Mouse (Mus musculus) embryonic facial prominence, embryonic 15.5 days (tissue): Measurements from ENCODE around the gene Qser1. TPM values are rescaled to one million over a fixed set of nuclear protein-coding genes. Genes with fewer than 3 reads are reported as not detected.

Experiments
- ATAC-seq: fragments of 200-750 bp; cut with Nextera tagmentation; 2 replicates; pipeline ENCODE4 v1.8.0; 2017; ENCODE audit warnings: low read depth, moderate TSS enrichment; ENCODE audit not compliant: insufficient number of reproducible peaks, low FRiP score, low TSS enrichment
- H3K27ac ChIP-seq: fragments of 300-500 bp; sonication (generic); replicated peaks from 2 replicates; pipeline ENCODE4 v1.5.1; 2015; ENCODE audit warnings: mild to moderate bottlenecking, inconsistent platforms
- H3K27me3 ChIP-seq: fragments of 300-500 bp; sonication (generic); 2 replicates; pipeline ENCODE4 v1.6.1; 2015; ENCODE audit warnings: inconsistent platforms
- H3K36me3 ChIP-seq: fragments of 300-500 bp; sonication (generic); 2 replicates; pipeline ENCODE4 v1.6.1; 2015; ENCODE audit warnings: mild to moderate bottlenecking, inconsistent platforms
- H3K4me1 ChIP-seq: fragments of 300-500 bp; sonication (generic); 2 replicates; pipeline ENCODE4 v1.6.1; 2015; ENCODE audit warnings: inconsistent platforms
- H3K4me2 ChIP-seq: fragments of 300-500 bp; sonication (generic); replicated peaks from 2 replicates; pipeline ENCODE4 v1.6.1; 2015; ENCODE audit warnings: mild to moderate bottlenecking, inconsistent platforms
- H3K4me3 ChIP-seq: fragments of 300-500 bp; sonication (generic); replicated peaks from 2 replicates; pipeline ENCODE4 v1.5.1; 2015; ENCODE audit warnings: mild to moderate bottlenecking, inconsistent platforms
- H3K9ac ChIP-seq: fragments of 300-500 bp; sonication (generic); 2 replicates; pipeline ENCODE4 v1.6.1; 2015; ENCODE audit warnings: inconsistent platforms
- H3K9me3 ChIP-seq: fragments of 300-500 bp; sonication (generic); replicated peaks from 2 replicates; pipeline ENCODE4 v1.6.1; 2016; ENCODE audit warnings: inconsistent platforms
- WGBS: fragments of 180-500 bp; shearing (Covaris S2); methylation state at CpG from one replicate; pipeline ENCODE4 v1.1.7; 2015; 5-methylcytosine and 5-hydroxymethylcytosine counted together
- polyA plus RNA-seq: library from polyadenylated mRNA; unstranded; fragments of >200 nt; fragmentation: Nextera tagmentation; extraction: Ambion mirVana; gene quantifications from 2 replicates; pipeline ENCODE4 v1.2.1, GENCODE M21; 2015

Gene Qser1
- polyA plus RNA-seq, 1 experiment from 2014 or later, result 10.7 TPM

DNA sequence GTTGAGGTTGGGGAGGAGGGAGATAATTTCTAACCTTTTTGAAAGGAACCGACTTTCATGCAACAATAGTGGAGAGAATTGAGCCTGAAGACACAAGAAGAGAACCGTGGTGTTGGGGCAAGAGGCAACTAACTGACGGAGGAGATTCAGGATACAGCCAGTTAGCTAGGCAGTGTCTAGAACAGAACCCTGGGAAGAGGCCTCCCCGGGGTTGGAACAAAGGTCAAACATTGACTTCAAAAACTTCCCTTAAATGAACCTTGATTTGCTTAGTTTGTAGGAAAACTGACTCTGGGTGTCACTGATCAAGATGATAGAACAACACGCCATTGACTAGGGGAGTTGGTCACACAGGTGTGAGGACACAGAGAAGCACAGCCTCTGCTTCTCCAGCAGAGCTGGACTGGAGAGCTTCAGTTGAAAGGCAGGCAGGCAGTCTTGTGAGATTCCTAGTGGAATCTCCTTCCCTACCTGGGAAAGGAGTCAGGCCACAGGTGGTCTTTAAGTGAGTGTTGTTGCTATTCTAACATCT lies 67.8 kb downstream of the Qser1 start:
- no peaks in the 10 kb centered on the region for H3K9me3 ChIP-seq
- H3K36me3 ChIP-seq, result no peaks in the 10 kb centered on the region; the same call in 1 of the 2 replicates
- H3K9ac ChIP-seq, result no peak overlapping the region
- no peak overlapping the region for H3K27ac ChIP-seq
- H3K4me1 ChIP-seq, result no peaks in the 10 kb centered on the region
- H3K27me3 ChIP-seq, result no peaks in the 10 kb centered on the region
- 75% methylated on average over 5 of the region's 5 CpGs for WGBS
- H3K4me3 ChIP-seq, result no peak overlapping the region
- no peak for ATAC-seq
- H3K4me2 ChIP-seq, result no peak overlapping the region

DNA sequence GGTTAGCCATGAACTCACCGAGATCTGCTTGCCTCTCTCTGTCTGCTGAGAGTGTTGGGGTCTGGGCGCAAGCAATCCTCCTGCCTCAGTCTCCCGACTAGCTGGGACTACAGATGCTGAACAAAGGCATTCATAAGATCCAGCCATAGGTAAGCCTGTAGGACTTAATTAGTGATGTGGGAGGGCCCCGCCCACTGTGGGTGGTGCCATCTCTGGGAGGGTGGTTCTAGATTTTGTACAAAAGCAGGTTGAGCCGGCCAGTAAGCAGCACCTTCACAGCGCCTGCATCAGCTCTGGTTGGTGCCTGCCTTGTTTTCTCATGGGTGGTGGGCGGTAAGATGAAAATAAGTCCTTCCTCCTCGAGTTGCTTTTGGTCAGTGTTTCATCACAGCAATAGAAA lies 70.3 kb downstream of the Qser1 start:
- Histone ChIP-seq H3K4me3 (no peak overlapping the region), H3K9me3 (no peaks in the 10 kb centered on the region), H3K9ac (no peak overlapping the region), H3K4me1 (peaks cover 10% of the 10 kb centered on the region), H3K27ac (no peak overlapping the region), H3K4me2 (no peak overlapping the region), H3K27me3 (no peaks in the 10 kb centered on the region), H3K36me3 (no peaks in the 10 kb centered on the region)
- 60% methylated on average over 8 of the region's 8 CpGs for WGBS
- ATAC-seq, result no peak

DNA sequence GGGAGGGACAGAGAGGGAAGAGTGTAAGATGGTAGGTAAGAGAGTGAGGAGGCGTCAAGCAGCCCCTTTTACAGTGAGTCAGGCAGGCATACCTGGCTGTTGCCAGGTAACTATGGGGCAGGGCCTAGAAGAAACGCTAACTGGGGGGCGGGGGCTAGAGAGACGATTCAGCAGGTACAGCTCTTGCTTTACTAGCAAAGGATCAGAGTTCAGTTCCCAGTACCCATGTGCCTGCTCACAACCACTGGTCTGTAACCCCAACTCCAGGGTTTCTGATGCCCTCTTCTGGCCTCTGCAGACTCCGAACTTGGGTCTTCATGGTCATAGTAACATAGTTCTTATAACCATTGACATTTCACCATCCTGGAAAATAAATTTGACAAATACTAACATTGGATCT lies 72.6 kb downstream of the Qser1 start:
- Histone ChIP-seq H3K4me1 (peaks cover 13% of the 10 kb centered on the region), H3K9me3 (no peaks in the 10 kb centered on the region), H3K27me3 (no peaks in the 10 kb centered on the region), H3K4me2 (no peak overlapping the region), H3K36me3 (no peaks in the 10 kb centered on the region), H3K27ac (no peak overlapping the region), H3K9ac (no peak overlapping the region), H3K4me3 (no peak overlapping the region)
- 43% methylated on average over 5 of the region's 5 CpGs for WGBS
- ATAC-seq, result no peak

DNA sequence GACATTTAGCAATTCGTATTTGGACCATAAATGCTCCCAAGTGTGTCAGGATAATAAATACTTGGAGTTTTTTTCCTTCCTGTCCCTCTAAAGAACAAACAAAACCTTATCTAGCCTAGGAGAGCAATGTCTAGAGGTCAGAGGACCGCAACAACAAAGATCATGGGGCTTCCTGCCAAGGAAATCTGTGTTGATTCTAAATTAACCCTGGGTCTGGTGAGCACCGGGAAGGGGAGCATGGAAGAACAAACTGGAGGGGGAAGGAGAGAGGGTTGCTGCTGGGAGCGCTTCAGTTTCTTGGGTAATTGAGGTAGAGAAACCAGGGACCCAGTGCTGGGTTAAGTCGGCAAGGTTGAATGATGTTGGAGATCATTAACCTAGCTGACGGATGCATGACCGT lies 73.4 kb downstream of the Qser1 start:
- H3K27me3 ChIP-seq, result no peaks in the 10 kb centered on the region
- H3K4me1 ChIP-seq, result peaks cover 13% of the 10 kb centered on the region
- H3K9ac ChIP-seq, result no peak overlapping the region
- peak overlapping the region; percentile 76 for H3K4me3 ChIP-seq
- H3K27ac ChIP-seq, result no peak overlapping the region
- H3K4me2 ChIP-seq, result peak overlapping the region; percentile 92
- H3K9me3 ChIP-seq, result no peaks in the 10 kb centered on the region
- ATAC-seq, result no peak
- no peaks in the 10 kb centered on the region for H3K36me3 ChIP-seq
- 28% methylated on average over 7 of the region's 7 CpGs for WGBS

DNA sequence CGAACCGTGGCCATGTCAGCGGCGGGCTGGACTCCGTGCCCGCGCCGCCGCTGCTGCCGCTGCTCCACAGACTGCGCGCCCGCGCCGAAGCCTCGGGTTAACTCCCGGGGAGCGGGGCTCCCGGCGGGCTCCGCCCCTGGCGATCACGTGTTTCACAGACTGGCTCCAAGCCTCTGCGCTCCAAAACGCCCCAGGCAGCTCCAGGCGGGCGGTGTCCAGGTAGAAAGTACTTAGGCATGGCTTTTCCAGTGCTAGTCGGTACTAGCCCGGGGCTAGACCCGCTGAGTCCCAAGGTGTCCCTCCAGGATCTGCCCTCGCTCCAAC lies 73.9 kb downstream of the Qser1 start, which contains the start of gene Depdc7:
Gene Depdc7, minus strand, starts transcription at position 138 of the 324 bp plus-strand sequence.
- H3K9ac ChIP-seq, result peak within 1 kb of the TSS; percentile 53
- H3K4me1 ChIP-seq, result peaks cover 13% of the 10 kb centered on the region
- no peaks in the 10 kb centered on the region for H3K27me3 ChIP-seq
- no peak within 1 kb of the TSS for H3K27ac ChIP-seq
- H3K36me3 ChIP-seq, result no peaks in the 10 kb centered on the region
- peak within 1 kb of the TSS; percentile 76 for H3K4me3 ChIP-seq
- ATAC-seq, result peak; percentile 89
- H3K4me2 ChIP-seq, result peak within 1 kb of the TSS; percentile 92
- no peaks in the 10 kb centered on the region for H3K9me3 ChIP-seq
- WGBS, result under 1% methylated on average over 31 of the region's 31 CpGs

DNA sequence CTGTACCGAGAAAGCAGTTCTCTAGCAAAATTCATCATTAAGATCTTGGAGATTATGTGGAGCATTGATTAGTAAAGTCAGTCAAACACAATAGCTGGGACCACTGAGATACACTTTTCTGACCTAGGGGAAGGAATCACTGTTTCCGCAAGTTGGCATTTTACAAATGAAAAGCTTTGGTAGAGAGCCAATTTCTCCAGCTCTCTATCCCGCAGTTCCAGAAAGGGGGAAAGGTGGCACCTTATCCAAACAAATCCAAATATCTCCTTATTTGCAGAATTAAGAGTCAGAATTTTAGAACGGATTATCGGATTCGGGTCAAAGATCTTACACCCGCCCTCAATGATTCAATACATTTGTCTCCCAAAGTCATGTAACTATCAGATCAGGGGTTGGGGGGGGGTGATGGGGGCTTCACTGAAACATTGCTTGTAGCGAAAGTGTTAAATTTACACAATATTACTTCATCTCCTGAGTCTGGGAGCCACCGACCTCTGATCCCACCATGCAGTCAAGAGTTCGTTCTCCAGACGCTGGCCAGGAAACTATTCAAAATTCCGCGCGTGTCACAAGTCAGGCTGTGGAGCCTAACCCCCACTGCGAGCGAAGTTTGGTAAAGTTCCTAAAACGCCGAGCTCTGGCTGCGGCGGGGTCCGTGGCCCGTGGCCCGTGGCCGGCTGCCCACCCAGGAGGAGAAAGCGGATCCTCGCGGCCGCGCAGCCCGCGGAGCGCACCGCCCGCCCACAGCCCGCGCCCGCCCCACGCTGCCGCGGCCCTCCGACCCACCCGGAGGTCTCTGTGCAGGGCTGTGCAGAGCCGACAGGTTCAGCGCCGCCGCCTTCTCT lies 74.4 kb downstream of the Qser1 start:
- ATAC-seq, result no peak
- H3K4me3 ChIP-seq, result peak overlapping the region; percentile 76
- H3K36me3 ChIP-seq, result no peaks in the 10 kb centered on the region
- 5% methylated on average over 44 of the region's 46 CpGs for WGBS
- peaks cover 13% of the 10 kb centered on the region for H3K4me1 ChIP-seq
- peak overlapping the region; percentile 92 for H3K4me2 ChIP-seq
- H3K9ac ChIP-seq, result peak overlapping the region; percentile 53
- H3K27ac ChIP-seq, result no peak overlapping the region
- H3K9me3 ChIP-seq, result no peaks in the 10 kb centered on the region
- no peaks in the 10 kb centered on the region for H3K27me3 ChIP-seq

DNA sequence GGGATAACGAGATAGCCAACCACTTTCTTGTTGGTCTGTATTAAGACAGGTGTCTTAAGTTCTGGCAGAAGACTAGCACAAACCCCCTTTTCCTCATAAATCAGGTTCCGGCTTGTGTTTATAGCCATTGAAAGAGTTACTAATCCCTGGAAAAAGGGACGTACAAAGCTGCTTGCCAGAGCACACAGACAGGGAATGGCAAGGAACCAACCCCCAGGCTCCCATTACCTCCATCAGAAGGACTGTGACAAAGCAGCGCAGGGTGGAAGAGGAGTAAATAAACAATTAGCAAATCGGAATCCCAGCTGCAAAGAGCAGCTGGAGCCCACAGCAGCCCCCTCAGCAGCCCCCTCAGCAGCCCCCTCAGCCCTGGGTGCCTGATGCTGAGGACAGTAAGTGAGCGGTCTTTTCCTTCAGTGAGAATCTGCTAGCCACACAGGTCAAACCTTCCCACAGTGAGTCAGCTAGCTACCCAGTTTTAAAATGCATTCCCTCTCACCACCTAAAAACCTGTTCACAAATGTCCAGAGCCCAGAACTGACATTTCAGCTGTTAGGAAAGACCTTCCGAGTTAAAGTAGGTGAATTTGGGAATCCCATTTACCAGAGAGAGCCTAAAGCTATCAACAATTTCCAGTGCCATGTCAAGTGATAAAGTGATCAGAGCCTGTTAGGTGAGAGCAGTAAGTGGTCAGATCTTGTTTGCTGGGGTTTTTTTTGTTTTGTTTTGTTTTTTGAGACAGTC lies 75.4 kb downstream of the Qser1 start:
- 32% methylated on average over 7 of the region's 7 CpGs for WGBS
- no peaks in the 10 kb centered on the region for H3K9me3 ChIP-seq
- H3K4me2 ChIP-seq, result peak overlapping the region; percentile 15; the same call in 1 of the 2 replicates
- H3K36me3 ChIP-seq, result no peaks in the 10 kb centered on the region
- H3K27ac ChIP-seq, result no peak overlapping the region
- peaks cover 13% of the 10 kb centered on the region for H3K4me1 ChIP-seq
- H3K9ac ChIP-seq, result no peak overlapping the region
- H3K4me3 ChIP-seq, result no peak overlapping the region
- ATAC-seq, result no peak
- no peaks in the 10 kb centered on the region for H3K27me3 ChIP-seq

DNA sequence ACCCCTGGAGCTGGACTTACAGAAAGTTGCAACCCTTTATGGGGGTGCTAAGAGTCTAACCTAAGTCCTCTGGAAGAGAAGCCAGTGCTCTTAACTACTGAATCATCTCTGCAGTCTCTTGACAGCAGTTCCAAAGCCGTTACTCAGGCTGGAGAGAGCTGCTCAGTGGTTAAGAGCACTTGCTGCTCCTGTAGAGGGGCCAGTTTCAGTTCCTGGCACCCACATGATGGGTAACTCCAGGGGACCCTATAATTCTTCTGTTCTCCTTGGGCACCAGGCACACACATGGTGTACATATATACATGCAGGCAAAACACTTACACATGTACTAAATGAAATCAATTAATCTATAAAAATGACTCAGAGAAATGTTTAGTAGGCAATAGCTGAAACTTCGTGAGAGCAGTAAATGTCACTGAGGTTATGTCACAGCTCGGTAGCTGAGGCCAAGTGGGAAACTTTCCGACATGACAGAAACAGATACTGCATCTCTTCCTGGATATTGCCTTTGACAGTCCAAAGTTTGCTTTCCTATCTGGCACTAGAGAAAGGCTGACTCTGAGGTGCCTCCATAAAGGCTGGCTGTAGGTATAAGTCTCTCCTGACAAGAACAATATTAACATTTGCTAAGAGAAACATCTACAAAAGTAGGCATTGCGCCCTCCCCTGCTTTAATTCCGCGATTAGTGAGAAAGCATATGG lies 76.2 kb downstream of the Qser1 start:
- Histone ChIP-seq H3K4me2 (0 out of 2 replicates have a peak overlapping the region, but pooled peaks have one; percentile 15), H3K4me3 (no peak overlapping the region), H3K27ac (no peak overlapping the region), H3K9me3 (no peaks in the 10 kb centered on the region), H3K36me3 (no peaks in the 10 kb centered on the region), H3K9ac (no peak overlapping the region), H3K4me1 (peaks cover 13% of the 10 kb centered on the region), H3K27me3 (no peaks in the 10 kb centered on the region)
- ATAC-seq, result no peak
- 44% methylated on average over 7 of the region's 7 CpGs for WGBS

DNA sequence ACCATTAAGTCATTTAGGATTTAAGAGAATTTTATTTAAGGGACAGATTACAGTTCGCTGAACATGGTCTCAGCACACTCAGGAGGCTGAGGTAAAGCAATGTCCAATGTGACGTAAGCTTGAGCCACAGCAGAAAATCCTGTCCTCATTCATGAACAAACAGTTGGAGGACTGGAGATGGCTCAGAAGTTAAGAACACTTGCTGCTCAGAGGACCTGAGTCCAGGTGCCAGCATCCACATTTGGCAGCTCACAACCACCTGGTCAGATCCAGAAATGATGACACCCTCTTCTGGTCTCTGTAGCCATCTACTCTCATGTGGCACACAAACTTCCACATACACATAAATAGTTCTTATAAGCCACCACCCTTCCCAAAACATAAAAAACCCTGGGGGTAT lies 76.9 kb downstream of the Qser1 start:
- H3K36me3 ChIP-seq, result no peaks in the 10 kb centered on the region
- ATAC-seq, result no peak
- no peak overlapping the region for H3K9ac ChIP-seq
- 94% methylated on average over 2 of the region's 2 CpGs for WGBS
- H3K27me3 ChIP-seq, result no peaks in the 10 kb centered on the region
- H3K9me3 ChIP-seq, result no peaks in the 10 kb centered on the region
- H3K4me1 ChIP-seq, result peaks cover 13% of the 10 kb centered on the region
- no peak overlapping the region for H3K4me3 ChIP-seq
- H3K4me2 ChIP-seq, result no peak overlapping the region
- no peak overlapping the region for H3K27ac ChIP-seq

DNA sequence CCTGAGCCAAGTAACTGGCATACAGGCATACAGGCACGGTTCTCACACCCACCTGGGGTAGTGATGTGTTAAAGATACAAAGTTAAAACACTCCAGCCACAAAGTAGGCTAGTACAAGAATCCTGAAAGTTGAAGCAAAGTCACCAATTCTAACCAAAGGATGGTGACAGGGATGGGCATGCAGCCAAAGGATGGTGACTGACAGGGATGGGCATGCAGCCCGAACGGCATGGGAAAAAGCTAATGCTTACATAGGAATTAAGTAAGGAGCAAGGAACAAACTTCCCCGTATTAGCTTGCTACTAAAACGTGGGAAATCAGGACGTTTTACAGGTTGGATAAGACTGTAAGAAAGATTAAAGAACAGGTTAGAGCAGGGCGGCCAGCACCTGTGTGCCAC lies 80.3 kb downstream of the Qser1 start:
- Histone ChIP-seq H3K36me3 (no peaks in the 10 kb centered on the region), H3K4me2 (no peak overlapping the region), H3K4me3 (no peak overlapping the region), H3K4me1 (peaks cover 3% of the 10 kb centered on the region), H3K27me3 (no peaks in the 10 kb centered on the region), H3K9ac (no peak overlapping the region), H3K27ac (no peak overlapping the region), H3K9me3 (no peaks in the 10 kb centered on the region)
- 52% methylated on average over 7 of the region's 7 CpGs for WGBS
- no peak for ATAC-seq
